Mouse (Mus musculus): ENCODE measurements around the gene Slc25a23. TPM values are rescaled to one million over a fixed set of nuclear protein-coding genes. Genes with fewer than 3 reads are reported as not detected.

Slc25a23 gene
- polyA plus RNA-seq, 1 experiment from 2014 or later: 9.1 TPM

GRCm38 (mm10) chr17:57047406-57047805 is 12.3 kb downstream of the Slc25a23 start:
- Histone ChIP-seq H3K27ac (no peak overlapping the region), H3K36me3 (peaks cover 17% of the 10 kb centered on the region), H3K4me1 (0 out of 2 replicates have a peak, but pooled peaks cover 3% of the 10 kb centered on the region), H3K4me2 (no peak overlapping the region), H3K4me3 (no peak overlapping the region), H3K9ac (no peak overlapping the region), H3K27me3 (no peaks in the 10 kb centered on the region), H3K9me3 (no peaks in the 10 kb centered on the region)
- ATAC-seq (ENCODE audit: insufficient number of reproducible peaks, insufficient read depth, low FRiP score, low TSS enrichment, low read depth): no peak
- 41% methylated on average over 5 of the region's 5 CpGs for WGBS

GRCm38 (mm10) chr17:57041554-57041953 is 18.1 kb downstream of the Slc25a23 start, which contains the start of gene Slc25a41:
TSS of gene Slc25a41 (minus strand) at chr17:57041654.
- Histone ChIP-seq H3K9me3 (no peaks in the 10 kb centered on the region), H3K4me3 (no peak within 1 kb of the TSS), H3K36me3 (peaks cover 10% of the 10 kb centered on the region), H3K27ac (no peak within 1 kb of the TSS), H3K9ac (no peak within 1 kb of the TSS), H3K27me3 (peaks cover 24% of the 10 kb centered on the region), H3K4me1 (peaks cover 8% of the 10 kb centered on the region; the same call in 1 of the 2 replicates), H3K4me2 (no peak within 1 kb of the TSS)
- WGBS: 70% methylated on average over 8 of the region's 8 CpGs
- ATAC-seq (ENCODE audit: insufficient number of reproducible peaks, insufficient read depth, low FRiP score, low TSS enrichment, low read depth): no peak

- Histone ChIP-seq H3K27me3 (peaks cover 27% of the 10 kb centered on the region), H3K9me3 (no peaks in the 10 kb centered on the region), H3K27ac (no peak overlapping the region), H3K4me2 (no peak overlapping the region), H3K4me1 (peaks cover 8% of the 10 kb centered on the region; the same call in 1 of the 2 replicates), H3K36me3 (no peaks in the 10 kb centered on the region), H3K9ac (no peak overlapping the region), H3K4me3 (no peak overlapping the region)
- no peak for ATAC-seq (ENCODE audit: insufficient number of reproducible peaks, insufficient read depth, low FRiP score, low TSS enrichment, low read depth)
- 38% methylated on average over 8 of the region's 8 CpGs for WGBS
Measured at GRCm38 (mm10) chr17:57038978-57039377, 20.7 kb downstream of the Slc25a23 start.

- H3K9me3 ChIP-seq: no peaks in the 10 kb centered on the region
- 86% methylated on average over 4 of the region's 4 CpGs for WGBS
- H3K27ac ChIP-seq: peak overlapping the region; percentile 92; the same call in 1 of the 2 replicates
- peaks cover 13% of the 10 kb centered on the region; the same call in 1 of the 2 replicates for H3K27me3 ChIP-seq
- peaks cover 17% of the 10 kb centered on the region for H3K4me1 ChIP-seq
- H3K9ac ChIP-seq: no peak overlapping the region
- H3K4me2 ChIP-seq: peak overlapping the region; percentile 64
- ATAC-seq (ENCODE audit: insufficient number of reproducible peaks, insufficient read depth, low FRiP score, low TSS enrichment, low read depth): no peak
- no peak overlapping the region for H3K4me3 ChIP-seq
- H3K36me3 ChIP-seq: peaks cover 13% of the 10 kb centered on the region
Measured at GRCm38 (mm10) chr17:57032854-57033253, 26.8 kb downstream of the Slc25a23 start.

GRCm38 (mm10) chr17:57031661-57032420 is 27.8 kb downstream of the Slc25a23 start:
- peak overlapping the region; percentile 92 for H3K27ac ChIP-seq
- under 1% methylated on average over 38 of the region's 38 CpGs for WGBS
- H3K4me2 ChIP-seq: peak overlapping the region; percentile 64
- H3K9ac ChIP-seq: peak overlapping the region; percentile 64
- peak overlapping the region; percentile 90 for H3K4me3 ChIP-seq
- ATAC-seq (ENCODE audit: insufficient number of reproducible peaks, insufficient read depth, low FRiP score, low TSS enrichment, low read depth): peak; percentile 95
- H3K9me3 ChIP-seq: no peaks in the 10 kb centered on the region
- H3K27me3 ChIP-seq: 0 out of 2 replicates have a peak, but pooled peaks cover 6% of the 10 kb centered on the region
- H3K36me3 ChIP-seq: peaks cover 23% of the 10 kb centered on the region
- peaks cover 17% of the 10 kb centered on the region for H3K4me1 ChIP-seq

GRCm38 (mm10) chr17:57030931-57031660 is 28.6 kb downstream of the Slc25a23 start, which contains the start of gene Khsrp:
TSS of gene Khsrp (minus strand) at chr17:57031522.
- peak within 1 kb of the TSS; percentile 99 for H3K9ac ChIP-seq
- WGBS: under 1% methylated on average over 74 of the region's 99 CpGs
- H3K4me3 ChIP-seq: peak within 1 kb of the TSS; percentile 90
- peaks cover 31% of the 10 kb centered on the region for H3K36me3 ChIP-seq
- H3K9me3 ChIP-seq: no peaks in the 10 kb centered on the region
- peak within 1 kb of the TSS; percentile 92 for H3K4me2 ChIP-seq
- H3K27ac ChIP-seq: peak within 1 kb of the TSS; percentile 94
- no peak for ATAC-seq (ENCODE audit: insufficient number of reproducible peaks, insufficient read depth, low FRiP score, low TSS enrichment, low read depth)
- peaks cover 17% of the 10 kb centered on the region for H3K4me1 ChIP-seq
- 0 out of 2 replicates have a peak, but pooled peaks cover 3% of the 10 kb centered on the region for H3K27me3 ChIP-seq

GRCm38 (mm10) chr17:57029691-57030090 is 30.0 kb downstream of the Slc25a23 start:
- no peak for ATAC-seq (ENCODE audit: insufficient number of reproducible peaks, insufficient read depth, low FRiP score, low TSS enrichment, low read depth)
- H3K27ac ChIP-seq: no peak overlapping the region

GRCm38 (mm10) chr17:57027471-57027870 is 32.2 kb downstream of the Slc25a23 start:
- H3K9ac ChIP-seq: no peak overlapping the region
- no peaks in the 10 kb centered on the region for H3K27me3 ChIP-seq
- H3K36me3 ChIP-seq: peaks cover 67% of the 10 kb centered on the region
- ATAC-seq (ENCODE audit: insufficient number of reproducible peaks, insufficient read depth, low FRiP score, low TSS enrichment, low read depth): no peak
- H3K27ac ChIP-seq: no peak overlapping the region
- H3K4me3 ChIP-seq: no peak overlapping the region
- H3K9me3 ChIP-seq: no peaks in the 10 kb centered on the region
- H3K4me2 ChIP-seq: no peak overlapping the region
- WGBS: 88% methylated on average over 4 of the region's 4 CpGs
- H3K4me1 ChIP-seq: peaks cover 16% of the 10 kb centered on the region

More at GRCm38 (mm10) chr17:57029691-57030090, 30.0 kb downstream of the Slc25a23 start:
- peak overlapping the region; percentile 99 for H3K9ac ChIP-seq
- H3K9me3 ChIP-seq: no peaks in the 10 kb centered on the region
- 55% methylated on average over 8 of the region's 8 CpGs for WGBS
- H3K4me2 ChIP-seq: peak overlapping the region; percentile 92
- H3K4me3 ChIP-seq: peak overlapping the region; percentile 90
- H3K27me3 ChIP-seq: no peaks in the 10 kb centered on the region
- H3K36me3 ChIP-seq: peaks cover 45% of the 10 kb centered on the region
- H3K4me1 ChIP-seq: peaks cover 17% of the 10 kb centered on the region

- 90% methylated on average over 5 of the region's 5 CpGs for WGBS
- no peak overlapping the region for H3K27ac ChIP-seq
- H3K9ac ChIP-seq: no peak overlapping the region
- ATAC-seq (ENCODE audit: insufficient number of reproducible peaks, insufficient read depth, low FRiP score, low TSS enrichment, low read depth): no peak
- no peak overlapping the region for H3K4me3 ChIP-seq
- no peak overlapping the region for H3K4me2 ChIP-seq
- no peaks in the 10 kb centered on the region for H3K4me1 ChIP-seq
- H3K27me3 ChIP-seq: no peaks in the 10 kb centered on the region
- H3K36me3 ChIP-seq: peaks cover 69% of the 10 kb centered on the region
- H3K9me3 ChIP-seq: no peaks in the 10 kb centered on the region
Measured at GRCm38 (mm10) chr17:57020960-57021359, 38.7 kb downstream of the Slc25a23 start.

- 80% methylated on average over 2 of the region's 2 CpGs for WGBS
- H3K36me3 ChIP-seq: peaks cover 56% of the 10 kb centered on the region
- H3K9me3 ChIP-seq: no peaks in the 10 kb centered on the region
- no peak overlapping the region for H3K27ac ChIP-seq
- H3K4me2 ChIP-seq: no peak overlapping the region
- no peak for ATAC-seq (ENCODE audit: insufficient number of reproducible peaks, insufficient read depth, low FRiP score, low TSS enrichment, low read depth)
- H3K27me3 ChIP-seq: no peaks in the 10 kb centered on the region
- no peak overlapping the region for H3K4me3 ChIP-seq
- no peaks in the 10 kb centered on the region for H3K4me1 ChIP-seq
- no peak overlapping the region for H3K9ac ChIP-seq
Measured at GRCm38 (mm10) chr17:57019693-57020092, 40.0 kb downstream of the Slc25a23 start.

- peak overlapping the region; percentile 85 for H3K4me2 ChIP-seq
- peak overlapping the region; percentile 77 for H3K4me3 ChIP-seq
- H3K36me3 ChIP-seq: peaks cover 24% of the 10 kb centered on the region
- H3K4me1 ChIP-seq: peaks cover 19% of the 10 kb centered on the region
- H3K27me3 ChIP-seq: no peaks in the 10 kb centered on the region
- peak overlapping the region; percentile 83 for H3K9ac ChIP-seq
- no peaks in the 10 kb centered on the region for H3K9me3 ChIP-seq
- H3K27ac ChIP-seq: peak overlapping the region; percentile 98
- WGBS: 74% methylated on average over 13 of the region's 13 CpGs
- no peak for ATAC-seq (ENCODE audit: insufficient number of reproducible peaks, insufficient read depth, low FRiP score, low TSS enrichment, low read depth)
Measured at GRCm38 (mm10) chr17:57012245-57012795, 47.3 kb downstream of the Slc25a23 start.

Data from embryonic facial prominence, embryonic 13.5 days (tissue).